Mouse (Mus musculus): Measurements from ENCODE around the gene Ptx4. TPM values are rescaled to one million over a fixed set of nuclear protein-coding genes. Genes with fewer than 3 reads are reported as not detected.
A peak's percentile ranks its signal among the peaks of the same experiment; 100 is the strongest.

The Ptx4 gene
- not detected in 2 replicates for polyA plus RNA-seq (2012; ENCODE audit: insufficient read depth, insufficient read length, low replicate concordance, missing spikeins)

DNA sequence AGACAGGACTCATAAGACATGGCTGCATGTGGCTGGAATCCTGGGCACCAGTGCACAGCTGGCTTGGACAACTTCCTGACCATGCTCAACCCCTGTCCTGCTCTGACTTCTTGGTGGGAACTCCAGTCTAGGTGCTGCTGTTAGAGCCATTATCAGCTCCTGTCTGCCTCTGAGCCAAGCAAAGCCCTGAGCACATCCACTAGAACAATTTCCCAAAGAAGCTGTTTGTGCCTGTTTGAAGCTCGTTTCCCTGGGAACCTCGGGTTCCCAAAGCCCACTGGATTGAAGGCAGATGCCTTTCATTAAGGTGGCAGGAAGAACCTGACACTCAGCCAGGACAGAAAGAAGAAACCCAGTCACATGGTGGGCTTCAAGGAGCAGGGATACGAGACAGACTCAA is at the start of gene Ptx4:
Gene Ptx4, plus strand, starts transcription at position 355 of the 400 bp plus-strand sequence.
- TF ChIP-seq POLR2A (IDR thresholded peaks at IDR 0.05; ENCODE audit: insufficient read depth, low read depth, low read length), result no peak

DNA sequence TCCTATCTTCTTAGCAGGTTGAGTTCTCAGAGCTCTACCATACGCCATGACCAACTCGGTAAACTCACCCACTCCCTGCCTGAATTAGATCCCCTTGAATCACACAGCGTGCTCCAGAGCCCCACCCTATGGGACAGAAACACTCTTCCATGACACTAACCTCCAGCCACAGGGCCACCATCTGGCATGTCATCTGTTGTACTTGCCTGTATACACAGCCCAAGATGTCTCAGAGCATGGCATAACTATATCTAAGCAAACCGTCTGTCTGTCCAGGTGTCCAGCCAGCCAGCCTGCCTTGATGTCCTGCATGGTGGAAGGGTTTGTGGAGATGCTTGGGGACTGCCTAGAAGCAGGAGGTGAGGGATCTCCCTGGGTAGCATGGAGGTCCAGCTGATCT is 43.7 kb upstream of the Ptx4 start:
- no peak overlapping the region for H3K27ac ChIP-seq (ENCODE audit: insufficient read depth, low read depth, low read length)

More for the DNA sequence above, at the start of gene Ptx4:
- WGBS, result 31% methylated on average over 3 of the region's 3 CpGs
- no peaks in the 10 kb centered on the region for H3K4me1 ChIP-seq (ENCODE audit: control insufficient read depth, insufficient read depth, low read length)
- H3K27ac ChIP-seq (ENCODE audit: insufficient read depth, low read depth, low read length), result no peak within 1 kb of the TSS
- H3K4me3 ChIP-seq (ENCODE audit: insufficient read depth, low read depth, low read length), result no peak within 1 kb of the TSS

DNA sequence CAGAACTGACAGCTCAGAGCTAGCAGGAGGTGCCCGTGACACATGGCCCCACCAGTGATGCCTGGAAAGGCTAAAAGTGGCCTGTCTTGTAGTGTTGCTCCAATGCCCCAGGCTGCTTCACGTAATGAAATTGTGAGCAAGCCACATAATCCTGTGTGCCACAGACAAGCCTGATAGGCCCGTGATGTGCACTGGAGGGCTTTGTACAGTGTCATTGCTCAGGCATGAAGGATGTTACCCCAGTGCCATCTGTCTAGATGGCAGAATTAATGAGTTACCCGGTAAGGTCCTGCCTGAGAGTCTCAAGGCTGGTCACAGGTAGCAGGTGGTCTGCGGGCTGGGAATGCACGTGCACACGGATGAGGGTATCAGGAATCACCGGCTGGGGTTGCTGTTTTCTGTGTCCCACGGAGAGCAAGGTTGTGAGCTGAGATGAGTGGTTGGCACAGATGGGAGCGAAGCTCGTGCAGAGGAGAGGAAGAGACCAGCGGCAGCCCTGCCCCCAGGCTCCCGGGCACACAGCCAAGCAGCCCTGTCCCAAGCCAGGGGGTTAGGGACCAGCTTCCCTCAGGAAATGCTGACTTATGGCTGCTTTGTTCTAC is 42.7 kb upstream of the Ptx4 start:
- WGBS, result 38% methylated on average over 13 of the region's 13 CpGs
- no peak overlapping the region for H3K27ac ChIP-seq (ENCODE audit: insufficient read depth, low read depth, low read length)
- TF ChIP-seq CTCF (IDR thresholded peaks at IDR 0.05; ENCODE audit: insufficient read depth, low read depth, low read length), result no peak
- TF ChIP-seq POLR2A (IDR thresholded peaks at IDR 0.05; ENCODE audit: insufficient read depth, low read depth, low read length), result no peak
- peaks cover 22% of the 10 kb centered on the region for H3K4me1 ChIP-seq (ENCODE audit: control insufficient read depth, insufficient read depth, low read length)
- H3K4me3 ChIP-seq (ENCODE audit: insufficient read depth, low read depth, low read length), result 0 out of 2 replicates have a peak overlapping the region, but pooled peaks have one; percentile 8

More for the DNA sequence above, 43.7 kb upstream of the Ptx4 start:
- Histone ChIP-seq H3K4me1 (ENCODE audit: control insufficient read depth, insufficient read depth, low read length) (peaks cover 18% of the 10 kb centered on the region), H3K4me3 (ENCODE audit: insufficient read depth, low read depth, low read length) (no peak overlapping the region)
- WGBS, result 62% methylated on average over 4 of the region's 4 CpGs
- TF ChIP-seq POLR2A (IDR thresholded peaks at IDR 0.05; ENCODE audit: insufficient read depth, low read depth, low read length) (no peak), CTCF (IDR thresholded peaks at IDR 0.05; ENCODE audit: insufficient read depth, low read depth, low read length) (no peak)

DNA sequence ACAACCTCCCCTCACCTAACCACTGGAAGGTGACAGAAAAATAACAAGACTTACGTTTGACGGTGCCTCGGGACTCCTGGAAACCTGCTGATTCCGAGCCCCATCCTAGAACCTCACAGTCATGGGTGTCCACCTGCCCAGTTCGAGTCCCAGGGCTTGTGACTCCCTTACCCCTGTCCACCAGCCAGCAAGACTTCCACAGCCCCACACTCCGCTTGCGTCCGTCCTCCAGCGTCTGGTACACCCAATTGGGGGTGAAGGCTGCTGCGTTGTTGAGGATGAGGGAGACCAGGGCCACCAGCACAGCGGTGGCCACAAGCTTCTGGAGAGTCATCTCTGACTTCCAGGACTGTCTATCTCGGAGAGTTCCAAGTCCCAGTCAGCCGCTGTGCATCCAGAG is 40.4 kb upstream of the Ptx4 start:
- 89% methylated on average over 13 of the region's 13 CpGs for WGBS
- Histone ChIP-seq H3K4me1 (ENCODE audit: control insufficient read depth, insufficient read depth, low read length) (peaks cover 28% of the 10 kb centered on the region), H3K27ac (ENCODE audit: insufficient read depth, low read depth, low read length) (peak overlapping the region; percentile 19; the same call in 1 of the 2 replicates), H3K4me3 (ENCODE audit: insufficient read depth, low read depth, low read length) (peak overlapping the region; percentile 16)
- TF ChIP-seq CTCF (IDR thresholded peaks at IDR 0.05; ENCODE audit: insufficient read depth, low read depth, low read length) (no peak), POLR2A (IDR thresholded peaks at IDR 0.05; ENCODE audit: insufficient read depth, low read depth, low read length) (no peak)

DNA sequence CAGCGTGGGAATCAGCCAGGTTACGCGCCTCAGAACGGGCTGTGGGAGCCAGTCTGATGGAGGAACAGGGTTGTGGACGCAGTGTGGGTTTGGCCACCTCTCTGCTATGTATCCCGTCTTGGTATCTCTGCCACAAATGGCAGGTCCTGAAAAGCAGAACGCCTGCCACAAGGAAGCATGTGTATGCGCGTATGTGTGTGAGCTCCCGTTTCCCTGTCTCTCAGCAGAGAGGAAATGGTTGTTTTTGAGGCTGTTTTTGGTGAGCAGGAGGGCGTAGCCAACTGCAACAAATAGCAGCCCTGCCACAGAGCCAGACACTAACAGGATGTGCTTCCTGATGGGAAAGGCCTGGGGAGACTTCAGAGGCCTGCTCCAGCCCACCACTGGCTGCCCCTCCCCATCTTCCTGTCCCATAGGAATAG is 39.6 kb upstream of the Ptx4 start:
- WGBS, result 72% methylated on average over 11 of the region's 11 CpGs
- TF ChIP-seq POLR2A (IDR thresholded peaks at IDR 0.05; ENCODE audit: insufficient read depth, low read depth, low read length), result no peak
- TF ChIP-seq CTCF (IDR thresholded peaks at IDR 0.05; ENCODE audit: insufficient read depth, low read depth, low read length), result no peak
- H3K4me3 ChIP-seq (ENCODE audit: insufficient read depth, low read depth, low read length), result peak overlapping the region; percentile 16
- peaks cover 28% of the 10 kb centered on the region for H3K4me1 ChIP-seq (ENCODE audit: control insufficient read depth, insufficient read depth, low read length)
- peak overlapping the region; percentile 19; the same call in 1 of the 2 replicates for H3K27ac ChIP-seq (ENCODE audit: insufficient read depth, low read depth, low read length)

DNA sequence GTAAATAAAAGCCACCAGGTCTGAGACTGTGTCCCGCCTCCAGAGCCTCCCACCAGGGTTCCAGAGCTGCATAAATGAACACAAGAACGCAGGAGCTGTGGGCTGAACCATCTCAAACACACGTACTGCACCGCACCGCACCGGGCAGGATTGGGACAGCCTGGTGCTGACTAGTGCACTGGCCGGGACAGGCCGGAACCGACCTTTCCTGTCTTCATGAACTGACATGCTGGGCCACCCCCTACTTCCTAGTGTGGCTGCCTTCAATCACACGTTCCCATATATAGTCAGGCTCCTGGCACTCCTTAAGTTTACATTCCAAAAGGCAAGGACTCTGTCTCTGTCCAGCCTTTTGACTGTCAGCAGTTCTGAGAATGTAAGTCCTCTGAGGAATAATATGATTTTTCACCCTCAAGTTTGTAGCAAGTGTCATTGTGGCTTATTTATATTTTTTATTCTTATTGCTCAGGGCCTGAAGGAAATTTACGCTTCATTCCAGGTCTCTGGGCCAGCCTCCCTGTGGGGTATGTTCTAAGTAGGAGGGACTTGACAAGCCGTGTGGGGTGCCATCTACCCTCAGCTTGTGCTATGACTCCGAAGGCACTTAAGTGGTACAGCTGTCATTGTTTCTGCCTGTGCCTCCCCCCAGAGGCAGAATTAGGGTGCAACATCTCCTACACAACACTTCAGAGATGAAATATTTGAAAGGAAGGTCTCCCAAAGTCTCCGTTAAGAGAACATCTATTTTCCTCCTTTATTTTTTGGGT is 38.3 kb upstream of the Ptx4 start:
- no peak for TF ChIP-seq POLR2A (IDR thresholded peaks at IDR 0.05; ENCODE audit: insufficient read depth, low read depth, low read length)
- no peak for TF ChIP-seq CTCF (IDR thresholded peaks at IDR 0.05; ENCODE audit: insufficient read depth, low read depth, low read length)
- WGBS, result 52% methylated on average over 14 of the region's 14 CpGs
- Histone ChIP-seq H3K4me3 (ENCODE audit: insufficient read depth, low read depth, low read length) (no peak overlapping the region), H3K4me1 (ENCODE audit: control insufficient read depth, insufficient read depth, low read length) (peaks cover 28% of the 10 kb centered on the region), H3K27ac (ENCODE audit: insufficient read depth, low read depth, low read length) (no peak overlapping the region)

DNA sequence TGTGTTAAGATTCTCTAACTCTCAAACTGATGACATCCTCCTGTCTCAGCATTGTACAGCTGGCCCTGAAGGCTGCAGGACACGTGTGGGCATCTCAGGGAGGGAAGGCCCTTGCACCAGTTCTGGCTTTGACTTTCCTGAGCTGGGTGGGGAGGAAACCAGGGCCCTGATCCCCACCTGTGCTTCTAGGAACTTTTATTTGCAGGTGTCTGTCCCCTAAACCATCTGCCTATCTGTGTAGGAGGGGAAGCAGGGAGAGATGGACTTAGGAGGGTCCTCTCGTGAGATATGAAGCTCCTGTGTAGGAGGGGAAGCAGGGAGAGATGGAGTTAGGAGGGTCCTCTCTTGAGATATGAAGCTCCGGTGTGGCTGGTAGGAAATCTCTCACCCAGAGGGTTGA is 37.7 kb upstream of the Ptx4 start:
- Histone ChIP-seq H3K4me1 (ENCODE audit: control insufficient read depth, insufficient read depth, low read length) (peaks cover 26% of the 10 kb centered on the region), H3K4me3 (ENCODE audit: insufficient read depth, low read depth, low read length) (no peak overlapping the region), H3K27ac (ENCODE audit: insufficient read depth, low read depth, low read length) (no peak overlapping the region)
- WGBS, result 73% methylated on average over 3 of the region's 3 CpGs
- TF ChIP-seq CTCF (IDR thresholded peaks at IDR 0.05; ENCODE audit: insufficient read depth, low read depth, low read length), result no peak
- TF ChIP-seq POLR2A (IDR thresholded peaks at IDR 0.05; ENCODE audit: insufficient read depth, low read depth, low read length), result no peak

DNA sequence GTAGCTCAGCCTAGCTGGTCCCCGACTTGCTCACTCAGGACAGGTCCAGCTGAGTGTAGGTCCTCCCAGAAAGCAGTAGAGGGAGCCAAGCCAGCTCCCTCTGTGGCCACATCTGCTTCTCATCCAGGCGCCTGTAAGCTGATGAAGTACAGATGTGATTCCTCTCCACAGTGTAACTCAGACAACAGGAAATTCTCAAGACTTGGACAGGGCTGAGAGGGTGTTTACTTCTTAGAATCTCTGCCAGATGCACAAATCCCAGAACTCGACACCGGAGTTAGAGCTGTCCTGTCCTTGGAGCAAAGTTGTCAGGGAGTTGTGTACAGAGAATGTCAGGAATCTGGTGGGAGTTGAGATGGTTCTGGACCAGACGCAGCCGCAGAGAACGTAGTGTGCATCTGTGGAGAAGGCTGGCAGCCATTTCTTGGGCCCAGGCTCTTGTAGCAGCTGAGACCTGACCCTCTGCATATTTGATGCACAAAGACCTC is 37.1 kb upstream of the Ptx4 start, which contains the start of gene Tmem204:
Gene Tmem204, minus strand, starts transcription at position 148 of the 488 bp plus-strand sequence.
- Histone ChIP-seq H3K4me1 (ENCODE audit: control insufficient read depth, insufficient read depth, low read length) (peaks cover 23% of the 10 kb centered on the region), H3K4me3 (ENCODE audit: insufficient read depth, low read depth, low read length) (no peak within 1 kb of the TSS), H3K27ac (ENCODE audit: insufficient read depth, low read depth, low read length) (no peak within 1 kb of the TSS)
- TF ChIP-seq CTCF (IDR thresholded peaks at IDR 0.05; ENCODE audit: insufficient read depth, low read depth, low read length) (no peak), POLR2A (IDR thresholded peaks at IDR 0.05; ENCODE audit: insufficient read depth, low read depth, low read length) (no peak)
- 63% methylated on average over 7 of the region's 7 CpGs for WGBS

DNA sequence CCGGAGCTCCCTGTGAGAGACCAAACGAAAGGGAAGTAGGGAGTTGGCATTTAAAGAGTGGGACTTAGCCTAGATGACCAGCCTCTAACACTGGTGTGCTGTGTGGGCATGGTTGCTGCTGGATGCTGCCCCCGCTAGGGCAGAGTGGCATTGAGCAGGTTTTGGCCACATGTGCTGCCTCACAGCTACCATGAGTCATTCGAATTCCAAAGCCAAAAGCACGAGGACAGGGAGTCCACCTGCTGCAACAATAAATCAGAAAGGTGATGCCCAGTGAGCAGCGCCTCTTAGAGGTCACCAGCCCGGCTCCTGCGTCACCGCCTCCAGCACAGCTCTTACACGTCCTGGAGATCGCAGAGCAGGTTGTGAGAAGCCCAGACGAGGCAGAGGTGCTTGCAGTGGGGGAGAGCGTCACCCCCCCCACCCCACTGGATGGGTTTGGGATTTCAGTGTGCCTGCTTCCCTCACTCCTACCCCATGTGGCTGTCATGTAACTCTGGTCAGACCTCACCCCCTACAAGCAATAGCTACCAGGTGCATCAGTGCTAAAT is 35.6 kb upstream of the Ptx4 start:
- TF ChIP-seq CTCF (IDR thresholded peaks at IDR 0.05; ENCODE audit: insufficient read depth, low read depth, low read length) (no peak), POLR2A (IDR thresholded peaks at IDR 0.05; ENCODE audit: insufficient read depth, low read depth, low read length) (no peak)
- Histone ChIP-seq H3K27ac (ENCODE audit: insufficient read depth, low read depth, low read length) (no peak overlapping the region), H3K4me1 (ENCODE audit: control insufficient read depth, insufficient read depth, low read length) (peaks cover 23% of the 10 kb centered on the region), H3K4me3 (ENCODE audit: insufficient read depth, low read depth, low read length) (no peak overlapping the region)
- 84% methylated on average over 13 of the region's 13 CpGs for WGBS
